Mouse (Mus musculus) ES-Bruce4 (cell line): Measurements from ENCODE around the gene Serpinb1c. TPM values are rescaled to one million over a fixed set of nuclear protein-coding genes. Genes with fewer than 3 reads are reported as not detected.

ENCODE experiments used
- H3K27ac ChIP-seq: 2 replicates; pipeline ENCODE4 v1.5.1; 2012; ENCODE audit warnings: low read length, inconsistent platforms; ENCODE audit not compliant: insufficient read depth
- H3K27me3 ChIP-seq: 2 replicates; pipeline ENCODE4 v1.6.1; 2012; ENCODE audit warnings: mild to moderate bottlenecking, low read length, inconsistent platforms; ENCODE audit not compliant: control insufficient read depth, poor library complexity, insufficient read depth, severe bottlenecking
- H3K36me3 ChIP-seq: 2 replicates; pipeline ENCODE4 v1.6.1; 2012; ENCODE audit warnings: inconsistent platforms, mild to moderate bottlenecking, low read length, moderate library complexity; ENCODE audit not compliant: control insufficient read depth, poor library complexity, insufficient read depth, severe bottlenecking
- H3K4me1 ChIP-seq: one replicate; pipeline ENCODE4 v1.8.1; 2011; ENCODE audit warnings: low read length; ENCODE audit not compliant: control insufficient read depth, insufficient read depth
- H3K4me3 ChIP-seq: 2 replicates; pipeline ENCODE4 v1.5.1; 2011; ENCODE audit warnings: low read depth, mild to moderate bottlenecking, low read length
- H3K9ac ChIP-seq: 2 replicates; pipeline ENCODE4 v1.6.1; 2012; ENCODE audit warnings: low read depth, mild to moderate bottlenecking, inconsistent platforms; ENCODE audit not compliant: poor library complexity, severe bottlenecking
- H3K9me3 ChIP-seq: replicated peaks from 2 replicates; pipeline ENCODE4 v1.6.1; 2012; ENCODE audit warnings: mild to moderate bottlenecking, low read length, inconsistent platforms; ENCODE audit not compliant: control insufficient read depth, poor library complexity, insufficient read depth, severe bottlenecking
- CTCF ChIP-seq: IDR thresholded peaks from one replicate; pipeline ENCODE4 v1.8.1; 2011; ENCODE audit warnings: low read depth, low read length
- EP300 ChIP-seq: IDR thresholded peaks from 2 replicates; pipeline ENCODE4 v1.6.1; 2011; ENCODE audit warnings: low read depth, low read length; ENCODE audit not compliant: insufficient read depth
- POLR2A ChIP-seq: IDR thresholded peaks from one replicate; pipeline ENCODE4 v1.8.1; 2011; ENCODE audit warnings: low read length; ENCODE audit not compliant: insufficient read depth
- polyA plus RNA-seq: library from polyadenylated mRNA; stranded (reverse); fragments of >200 nt; gene quantifications from 2 replicates; pipeline ENCODE4 v1.2.4, GENCODE M21; 2011; ENCODE audit warnings: low read depth; ENCODE audit not compliant: missing spikeins, insufficient read depth, insufficient read length

Serpinb1c gene
- polyA plus RNA-seq, 1 experiment, result not detected

- H3K36me3 ChIP-seq, result no peaks in the 10 kb centered on the region
- H3K4me3 ChIP-seq, result no peak overlapping the region
- H3K27ac ChIP-seq, result no peak overlapping the region
- no peaks in the 10 kb centered on the region for H3K27me3 ChIP-seq
- peaks cover 6% of the 10 kb centered on the region; the same call in 1 of the 2 replicates for H3K9me3 ChIP-seq
- no peak for TF ChIP-seq CTCF
- TF ChIP-seq POLR2A, result no peak
- no peak for TF ChIP-seq EP300
- H3K4me1 ChIP-seq, result no peaks in the 10 kb centered on the region
- H3K9ac ChIP-seq, result no peak overlapping the region
Measured at GRCm38 (mm10) chr13:32846221-32846620, 51.8 kb downstream of the Serpinb1c start.

DNA sequence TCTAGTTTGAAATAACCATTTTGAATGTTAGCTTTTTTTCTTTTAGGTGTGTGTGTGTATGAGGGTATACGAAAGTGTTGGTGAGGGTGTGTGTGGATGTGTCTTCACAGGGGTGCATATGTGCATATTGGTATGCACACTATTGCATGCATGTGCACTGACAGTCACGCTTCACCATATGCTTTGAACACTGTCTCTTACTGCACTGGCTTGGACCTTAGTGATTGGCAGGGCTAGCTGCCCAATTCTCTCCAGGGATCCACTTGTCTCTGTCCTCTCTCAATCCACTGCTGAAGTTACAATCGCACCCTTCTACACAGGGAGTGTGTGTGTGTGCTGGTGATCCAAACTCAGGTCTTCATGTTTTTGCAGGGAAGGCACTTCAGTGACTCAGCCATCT lies 56.7 kb downstream of the Serpinb1c start:
- Histone ChIP-seq H3K4me1 (no peaks in the 10 kb centered on the region), H3K36me3 (no peaks in the 10 kb centered on the region), H3K4me3 (no peak overlapping the region), H3K27me3 (no peaks in the 10 kb centered on the region), H3K9me3 (peaks cover 6% of the 10 kb centered on the region; the same call in 1 of the 2 replicates), H3K27ac (no peak overlapping the region), H3K9ac (no peak overlapping the region)
- TF ChIP-seq EP300 (no peak), POLR2A (no peak), CTCF (no peak)

DNA sequence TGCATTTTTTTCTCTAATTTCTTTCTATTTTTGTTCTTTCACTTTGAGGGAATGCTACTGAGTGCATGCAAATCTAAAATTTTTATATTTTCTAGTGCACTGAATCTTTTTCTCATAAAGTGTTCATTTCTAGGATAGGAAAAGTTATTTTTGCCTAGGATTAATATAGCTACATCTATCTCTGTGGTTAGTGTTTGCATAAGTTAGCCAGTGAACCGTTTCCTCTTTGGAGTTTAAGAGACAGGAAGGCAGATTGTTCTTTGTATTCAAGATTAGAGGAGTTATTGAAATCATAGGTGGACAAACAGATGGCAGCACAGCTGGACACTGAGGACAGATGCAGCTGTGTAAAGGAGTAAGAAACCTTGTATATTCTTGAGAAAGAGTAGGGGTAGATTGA lies 58.7 kb downstream of the Serpinb1c start:
- Histone ChIP-seq H3K4me1 (no peaks in the 10 kb centered on the region), H3K4me3 (no peak overlapping the region), H3K27ac (no peak overlapping the region), H3K36me3 (no peaks in the 10 kb centered on the region), H3K9me3 (peaks cover 6% of the 10 kb centered on the region; the same call in 1 of the 2 replicates), H3K27me3 (no peaks in the 10 kb centered on the region), H3K9ac (no peak overlapping the region)
- TF ChIP-seq EP300, result no peak
- no peak for TF ChIP-seq POLR2A
- TF ChIP-seq CTCF, result no peak

DNA sequence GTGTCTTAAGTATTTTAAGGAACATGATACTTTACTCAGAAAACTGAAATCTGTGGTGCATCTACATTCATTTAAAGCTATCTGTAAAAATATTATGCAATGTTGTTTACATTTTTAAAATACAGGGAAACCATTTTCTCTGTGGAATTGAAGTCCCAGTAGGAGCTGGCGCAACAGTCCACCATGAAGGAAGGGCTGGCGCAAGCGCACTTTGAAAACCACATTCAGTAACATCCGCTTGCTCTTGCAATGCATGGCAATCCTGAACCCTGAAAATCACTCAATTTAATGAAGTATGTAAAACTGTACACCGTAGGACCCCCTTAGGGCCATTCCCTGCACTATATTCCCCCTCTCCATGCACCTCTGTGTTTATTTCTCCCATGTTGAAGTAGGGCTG lies 63.5 kb downstream of the Serpinb1c start:
- H3K9ac ChIP-seq, result no peak overlapping the region
- H3K36me3 ChIP-seq, result no peaks in the 10 kb centered on the region
- TF ChIP-seq EP300 (no peak), CTCF (no peak), POLR2A (no peak)
- H3K4me3 ChIP-seq, result no peak overlapping the region
- H3K27ac ChIP-seq, result no peak overlapping the region
- no peaks in the 10 kb centered on the region for H3K27me3 ChIP-seq
- H3K4me1 ChIP-seq, result no peaks in the 10 kb centered on the region
- no peaks in the 10 kb centered on the region for H3K9me3 ChIP-seq

DNA sequence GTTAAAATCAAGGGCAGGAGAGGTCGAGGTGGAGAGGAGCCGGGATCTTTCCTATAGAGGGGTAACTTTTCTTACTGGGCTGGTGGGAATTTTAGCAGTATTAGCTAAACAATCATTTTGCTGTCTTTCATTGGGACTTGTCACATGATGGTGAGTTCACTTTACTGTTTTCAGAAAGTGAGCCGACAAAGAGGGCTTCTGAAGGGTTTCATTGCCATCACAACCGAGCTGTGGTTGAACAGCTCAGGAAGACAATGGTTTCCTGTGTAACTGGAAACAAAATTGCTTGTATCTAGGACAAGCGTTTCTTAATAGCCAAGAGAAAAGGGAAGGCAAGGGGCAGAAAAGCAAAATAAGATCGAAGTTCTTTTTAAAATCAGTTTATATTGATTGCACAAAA lies 64.8 kb downstream of the Serpinb1c start:
- Histone ChIP-seq H3K4me1 (no peaks in the 10 kb centered on the region), H3K9me3 (no peaks in the 10 kb centered on the region), H3K36me3 (no peaks in the 10 kb centered on the region), H3K27me3 (no peaks in the 10 kb centered on the region), H3K4me3 (no peak overlapping the region), H3K27ac (no peak overlapping the region), H3K9ac (no peak overlapping the region)
- TF ChIP-seq EP300 (no peak), CTCF (no peak), POLR2A (no peak)

DNA sequence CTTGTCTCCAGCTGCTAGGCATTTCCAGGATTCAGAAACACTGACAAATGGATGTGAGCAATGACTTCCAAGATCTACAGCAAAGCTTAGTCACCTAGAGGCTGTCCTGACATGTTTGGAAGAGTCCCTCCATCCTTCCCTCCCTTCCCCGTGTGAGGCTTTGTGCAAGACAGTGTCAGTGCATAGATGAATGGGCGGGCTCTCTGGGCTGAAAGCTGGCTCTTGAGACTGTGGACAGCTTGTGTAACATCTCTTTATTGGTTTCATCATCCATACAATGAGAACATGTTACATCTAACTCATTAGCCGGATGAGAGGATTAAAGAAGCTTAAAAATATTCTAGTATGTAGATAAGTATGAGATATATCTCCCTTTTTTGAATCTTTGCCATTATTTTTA lies 65.2 kb downstream of the Serpinb1c start:
- Histone ChIP-seq H3K27ac (no peak overlapping the region), H3K36me3 (no peaks in the 10 kb centered on the region), H3K27me3 (no peaks in the 10 kb centered on the region), H3K9me3 (no peaks in the 10 kb centered on the region), H3K4me3 (no peak overlapping the region), H3K9ac (no peak overlapping the region), H3K4me1 (no peaks in the 10 kb centered on the region)
- TF ChIP-seq CTCF (no peak), POLR2A (no peak), EP300 (no peak)
